Mouse (Mus musculus) thymus, postnatal 36 days (tissue): ENCODE results near the gene Ldha.

Source experiments
- DNase-seq, 2 experiments: peaks; one replicate each; pipeline ENCODE4 v3.0.0; 2022; ENCODE audit warnings: mixed read lengths in 2 of 2

Ldha gene

DNA sequence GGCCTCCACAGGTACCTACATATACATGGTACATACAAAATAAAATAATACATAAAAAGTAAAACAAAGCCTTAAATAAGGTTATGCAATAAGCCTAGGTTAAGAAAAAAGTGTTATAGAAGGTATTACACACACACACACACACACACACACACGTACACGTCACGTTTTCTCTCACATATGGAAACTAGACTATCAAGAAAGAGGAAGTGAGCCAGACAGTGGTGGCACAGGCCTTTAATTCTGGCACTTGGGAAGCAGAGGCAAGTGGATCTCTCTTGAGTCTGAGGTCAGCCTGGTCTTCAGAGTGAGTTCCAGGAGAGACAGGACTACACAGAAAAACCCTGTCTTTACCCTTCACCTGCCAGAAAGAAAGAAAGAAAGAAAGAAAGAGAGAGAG is 54.2 kb downstream of the Ldha start:
- no peak for DNase-seq

DNA sequence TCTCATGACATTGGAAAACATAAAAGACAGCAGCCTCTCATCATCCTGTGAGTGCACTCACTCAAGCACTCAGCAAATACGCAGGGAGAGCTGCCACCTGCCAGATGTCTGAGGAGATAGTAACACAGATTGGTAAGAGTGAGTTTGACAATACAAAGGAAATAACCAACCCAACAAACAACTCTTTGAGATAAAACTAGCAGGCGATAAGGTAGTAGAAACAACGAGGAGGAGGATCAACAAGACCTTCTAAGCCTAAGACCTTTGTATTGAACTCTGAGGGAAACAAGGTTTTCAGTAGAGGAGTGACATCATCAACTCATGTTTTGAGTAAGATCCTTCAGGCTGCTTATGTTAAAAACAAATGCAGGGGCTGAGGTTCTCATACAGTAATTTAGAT is 58.1 kb downstream of the Ldha start:
- peak in 1 of 2 experiments; percentile 16 for DNase-seq
